Mouse (Mus musculus): Measurements from ENCODE around the gene Ttc23. TPM values are rescaled to one million over a fixed set of nuclear protein-coding genes. Genes with fewer than 3 reads are reported as not detected.
A peak's percentile ranks its signal among the peaks of the same experiment; 100 is the strongest.

Ttc23 gene
- polyA plus RNA-seq, 1 experiment = 42.0 TPM

- Histone ChIP-seq H3K27me3 (ENCODE audit: control insufficient read depth, insufficient read depth, low read length, poor library complexity, severe bottlenecking) (no peaks in the 10 kb centered on the region), H3K9ac (ENCODE audit: low read depth, poor library complexity, severe bottlenecking) (no peak overlapping the region), H3K9me3 (replicated peaks; ENCODE audit: control insufficient read depth, insufficient read depth, low read length, poor library complexity, severe bottlenecking) (no peaks in the 10 kb centered on the region), H3K36me3 (ENCODE audit: control insufficient read depth, insufficient read depth, low read length, poor library complexity, severe bottlenecking) (no peaks in the 10 kb centered on the region), H3K4me3 (ENCODE audit: low read depth, low read length) (no peak overlapping the region), H3K4me1 (ENCODE audit: control insufficient read depth, insufficient read depth, low read length) (no peaks in the 10 kb centered on the region), H3K27ac (ENCODE audit: insufficient read depth, low read length) (no peak overlapping the region)
- TF ChIP-seq CTCF (IDR thresholded peaks at IDR 0.05; ENCODE audit: low read depth, low read length) (no peak), POLR2A (IDR thresholded peaks at IDR 0.05; ENCODE audit: insufficient read depth, low read length) (no peak), EP300 (IDR thresholded peaks at IDR 0.05; ENCODE audit: insufficient read depth, low read depth, low read length) (no peak)
These were observed 33.9 kb downstream of the Ttc23 start for GRCm38 (mm10) chr7:67681078-67681477.

GRCm38 (mm10) chr7:67683006-67683405, 35.8 kb downstream of the Ttc23 start:
- no peaks in the 10 kb centered on the region for H3K36me3 ChIP-seq (ENCODE audit: control insufficient read depth, insufficient read depth, low read length, poor library complexity, severe bottlenecking)
- no peaks in the 10 kb centered on the region for H3K27me3 ChIP-seq (ENCODE audit: control insufficient read depth, insufficient read depth, low read length, poor library complexity, severe bottlenecking)
- no peak overlapping the region for H3K27ac ChIP-seq (ENCODE audit: insufficient read depth, low read length)
- H3K9me3 ChIP-seq (replicated peaks; ENCODE audit: control insufficient read depth, insufficient read depth, low read length, poor library complexity, severe bottlenecking) = no peaks in the 10 kb centered on the region
- no peak overlapping the region for H3K9ac ChIP-seq (ENCODE audit: low read depth, poor library complexity, severe bottlenecking)
- TF ChIP-seq CTCF (IDR thresholded peaks at IDR 0.05; ENCODE audit: low read depth, low read length) = peak; percentile 34
- TF ChIP-seq EP300 (IDR thresholded peaks at IDR 0.05; ENCODE audit: insufficient read depth, low read depth, low read length) = no peak
- no peak for TF ChIP-seq POLR2A (IDR thresholded peaks at IDR 0.05; ENCODE audit: insufficient read depth, low read length)
- H3K4me3 ChIP-seq (ENCODE audit: low read depth, low read length) = no peak overlapping the region
- H3K4me1 ChIP-seq (ENCODE audit: control insufficient read depth, insufficient read depth, low read length) = no peaks in the 10 kb centered on the region

- H3K36me3 ChIP-seq (ENCODE audit: control insufficient read depth, insufficient read depth, low read length, poor library complexity, severe bottlenecking) = 0 out of 2 replicates have a peak, but pooled peaks cover 2% of the 10 kb centered on the region
- no peaks in the 10 kb centered on the region for H3K27me3 ChIP-seq (ENCODE audit: control insufficient read depth, insufficient read depth, low read length, poor library complexity, severe bottlenecking)
These were observed 39.3 kb downstream of the Ttc23 start for GRCm38 (mm10) chr7:67686545-67686944.

GRCm38 (mm10) chr7:67688281-67688680, 41.1 kb downstream of the Ttc23 start:
- Histone ChIP-seq H3K27ac (ENCODE audit: insufficient read depth, low read length) (no peak overlapping the region), H3K9me3 (replicated peaks; ENCODE audit: control insufficient read depth, insufficient read depth, low read length, poor library complexity, severe bottlenecking) (no peaks in the 10 kb centered on the region), H3K4me3 (ENCODE audit: low read depth, low read length) (no peak overlapping the region), H3K9ac (ENCODE audit: low read depth, poor library complexity, severe bottlenecking) (no peak overlapping the region), H3K36me3 (ENCODE audit: control insufficient read depth, insufficient read depth, low read length, poor library complexity, severe bottlenecking) (0 out of 2 replicates have a peak, but pooled peaks cover 2% of the 10 kb centered on the region), H3K4me1 (ENCODE audit: control insufficient read depth, insufficient read depth, low read length) (no peaks in the 10 kb centered on the region), H3K27me3 (ENCODE audit: control insufficient read depth, insufficient read depth, low read length, poor library complexity, severe bottlenecking) (no peaks in the 10 kb centered on the region)
- no peak for TF ChIP-seq POLR2A (IDR thresholded peaks at IDR 0.05; ENCODE audit: insufficient read depth, low read length)
- TF ChIP-seq EP300 (IDR thresholded peaks at IDR 0.05; ENCODE audit: insufficient read depth, low read depth, low read length) = no peak
- TF ChIP-seq CTCF (IDR thresholded peaks at IDR 0.05; ENCODE audit: low read depth, low read length) = no peak

More at GRCm38 (mm10) chr7:67686545-67686944, 39.3 kb downstream of the Ttc23 start:
- Histone ChIP-seq H3K4me3 (ENCODE audit: low read depth, low read length) (no peak overlapping the region), H3K4me1 (ENCODE audit: control insufficient read depth, insufficient read depth, low read length) (no peaks in the 10 kb centered on the region), H3K9me3 (replicated peaks; ENCODE audit: control insufficient read depth, insufficient read depth, low read length, poor library complexity, severe bottlenecking) (no peaks in the 10 kb centered on the region), H3K9ac (ENCODE audit: low read depth, poor library complexity, severe bottlenecking) (no peak overlapping the region), H3K27ac (ENCODE audit: insufficient read depth, low read length) (no peak overlapping the region)
- TF ChIP-seq EP300 (IDR thresholded peaks at IDR 0.05; ENCODE audit: insufficient read depth, low read depth, low read length) = no peak
- no peak for TF ChIP-seq CTCF (IDR thresholded peaks at IDR 0.05; ENCODE audit: low read depth, low read length)
- TF ChIP-seq POLR2A (IDR thresholded peaks at IDR 0.05; ENCODE audit: insufficient read depth, low read length) = no peak

- H3K4me3 ChIP-seq (ENCODE audit: low read depth, low read length) = no peak overlapping the region
- H3K4me1 ChIP-seq (ENCODE audit: control insufficient read depth, insufficient read depth, low read length) = no peaks in the 10 kb centered on the region
- H3K27ac ChIP-seq (ENCODE audit: insufficient read depth, low read length) = no peak overlapping the region
- no peak overlapping the region for H3K9ac ChIP-seq (ENCODE audit: low read depth, poor library complexity, severe bottlenecking)
- no peaks in the 10 kb centered on the region for H3K27me3 ChIP-seq (ENCODE audit: control insufficient read depth, insufficient read depth, low read length, poor library complexity, severe bottlenecking)
- no peaks in the 10 kb centered on the region for H3K9me3 ChIP-seq (replicated peaks; ENCODE audit: control insufficient read depth, insufficient read depth, low read length, poor library complexity, severe bottlenecking)
- TF ChIP-seq EP300 (IDR thresholded peaks at IDR 0.05; ENCODE audit: insufficient read depth, low read depth, low read length) (no peak), CTCF (IDR thresholded peaks at IDR 0.05; ENCODE audit: low read depth, low read length) (no peak), POLR2A (IDR thresholded peaks at IDR 0.05; ENCODE audit: insufficient read depth, low read length) (no peak)
- H3K36me3 ChIP-seq (ENCODE audit: control insufficient read depth, insufficient read depth, low read length, poor library complexity, severe bottlenecking) = 0 out of 2 replicates have a peak, but pooled peaks cover 2% of the 10 kb centered on the region
These were observed 42.6 kb downstream of the Ttc23 start for GRCm38 (mm10) chr7:67689793-67690192.

GRCm38 (mm10) chr7:67691036-67691435, 43.8 kb downstream of the Ttc23 start:
- H3K4me1 ChIP-seq (ENCODE audit: control insufficient read depth, insufficient read depth, low read length) = no peaks in the 10 kb centered on the region
- H3K27me3 ChIP-seq (ENCODE audit: control insufficient read depth, insufficient read depth, low read length, poor library complexity, severe bottlenecking) = no peaks in the 10 kb centered on the region
- H3K9me3 ChIP-seq (replicated peaks; ENCODE audit: control insufficient read depth, insufficient read depth, low read length, poor library complexity, severe bottlenecking) = no peaks in the 10 kb centered on the region
- no peak overlapping the region for H3K4me3 ChIP-seq (ENCODE audit: low read depth, low read length)
- H3K27ac ChIP-seq (ENCODE audit: insufficient read depth, low read length) = no peak overlapping the region
- no peak for TF ChIP-seq EP300 (IDR thresholded peaks at IDR 0.05; ENCODE audit: insufficient read depth, low read depth, low read length)
- no peak for TF ChIP-seq POLR2A (IDR thresholded peaks at IDR 0.05; ENCODE audit: insufficient read depth, low read length)
- no peak for TF ChIP-seq CTCF (IDR thresholded peaks at IDR 0.05; ENCODE audit: low read depth, low read length)
- H3K36me3 ChIP-seq (ENCODE audit: control insufficient read depth, insufficient read depth, low read length, poor library complexity, severe bottlenecking) = 0 out of 2 replicates have a peak, but pooled peaks cover 2% of the 10 kb centered on the region
- no peak overlapping the region for H3K9ac ChIP-seq (ENCODE audit: low read depth, poor library complexity, severe bottlenecking)
